Mouse (Mus musculus) cerebellum, adult 9-11 months (tissue): ENCODE results near the gene Trim43c.
"Not testable (repeated sequence)": the region's sequence is repeated elsewhere in the genome, so short reads cannot be mapped to it uniquely, and the experiment has no call there.

Source experiments
- DNase-seq: peaks from one replicate; pipeline ENCODE4 v3.0.0; 2022

Trim43c gene

GRCm38 (mm10) chr9:88838864-88839263 is at the start of gene Trim43c:
Trim43c (plus strand) TSS chr9:88839164.
- DNase-seq, result not testable (repeated sequence)

- not testable (repeated sequence) for DNase-seq
Measured at GRCm38 (mm10) chr9:88853072-88853471, 14.1 kb downstream of the Trim43c start.

GRCm38 (mm10) chr9:88858566-88859492 is 19.9 kb downstream of the Trim43c start:
- DNase-seq, result peak; percentile 81
